Mouse (Mus musculus) adrenal gland, postnatal 10 days (tissue): ENCODE data around the gene Bcdin3d. TPM values are rescaled to one million over a fixed set of nuclear protein-coding genes. Genes with fewer than 3 reads are reported as not detected.

Source experiments
- DNase-seq: peaks from one replicate; pipeline ENCODE4 v3.0.0; 2021; ENCODE audit warnings: mixed read lengths
- long read RNA-seq, 2 experiments: library from polyadenylated mRNA; stranded (forward); transcript quantifications; one replicate each; pipeline ENCODE4 v2.0.0; 2021
- total RNA-seq, 2 experiments: library from RNA; stranded (reverse); gene quantifications; 2 replicates each; pipeline ENCODE4 v1.2.3; 2021

The Bcdin3d gene
- 1 to 10 TPM; 6.0 to 6.5 TPM for total RNA-seq
- long read RNA-seq, experiment 1, full-length matches to known transcripts: 10 of 11 reads
- long read RNA-seq, experiment 1, partial matches to known transcripts: 0 of 11 reads
- long read RNA-seq, experiment 1, other reads (novel, unspliced or antisense): 1 of 11 reads
- long read RNA-seq, experiment 2, partial matches to known transcripts: 0 of 3 reads
- long read RNA-seq, experiment 2, other reads (novel, unspliced or antisense): 0 of 3 reads

GRCm38 (mm10) chr15:99474576-99474926 lies at the start of gene Bcdin3d:
Gene Bcdin3d, minus strand, starts transcription at chr15:99474730.
- DNase-seq: peak; percentile 93

GRCm38 (mm10) chr15:99520306-99520705 lies 45.8 kb upstream of the Bcdin3d start:
- DNase-seq: no peak

GRCm38 (mm10) chr15:99519626-99520025 lies 45.1 kb upstream of the Bcdin3d start:
- DNase-seq: no peak

- no peak for DNase-seq
Observed at GRCm38 (mm10) chr15:99517715-99518114, 43.2 kb upstream of the Bcdin3d start.

- no peak for DNase-seq
Observed at GRCm38 (mm10) chr15:99516715-99517114, 42.2 kb upstream of the Bcdin3d start.

GRCm38 (mm10) chr15:99511797-99512525 lies 37.4 kb upstream of the Bcdin3d start:
- no peak for DNase-seq

- no peak for DNase-seq
Observed at GRCm38 (mm10) chr15:99510621-99511020, 36.1 kb upstream of the Bcdin3d start.

- DNase-seq: no peak
Observed at GRCm38 (mm10) chr15:99509840-99510239, 35.3 kb upstream of the Bcdin3d start.

- peak; percentile 68 for DNase-seq
Observed at GRCm38 (mm10) chr15:99505324-99506095, 31.0 kb upstream of the Bcdin3d start.

- DNase-seq: no peak
Observed at GRCm38 (mm10) chr15:99503256-99503655, 28.7 kb upstream of the Bcdin3d start.

GRCm38 (mm10) chr15:99502311-99502831 lies 27.8 kb upstream of the Bcdin3d start:
- DNase-seq: peak; percentile 27

- DNase-seq: peak; percentile 37
Observed at GRCm38 (mm10) chr15:99501292-99502260, 27.0 kb upstream of the Bcdin3d start.

- DNase-seq: no peak
Observed at GRCm38 (mm10) chr15:99500320-99500719, 25.8 kb upstream of the Bcdin3d start.

- no peak for DNase-seq
Observed at GRCm38 (mm10) chr15:99499726-99500125, 25.2 kb upstream of the Bcdin3d start.

GRCm38 (mm10) chr15:99498781-99499180 lies 24.3 kb upstream of the Bcdin3d start:
- peak; percentile 82 for DNase-seq

GRCm38 (mm10) chr15:99498356-99498755 lies 23.8 kb upstream of the Bcdin3d start:
- no peak for DNase-seq

GRCm38 (mm10) chr15:99497527-99498242 lies 23.2 kb upstream of the Bcdin3d start:
- peak; percentile 90 for DNase-seq

- peak; percentile 67 for DNase-seq
Observed at GRCm38 (mm10) chr15:99497061-99497460, 22.5 kb upstream of the Bcdin3d start.

GRCm38 (mm10) chr15:99484745-99485144 lies 10.2 kb upstream of the Bcdin3d start:
- no peak for DNase-seq

- DNase-seq: no peak
Observed at GRCm38 (mm10) chr15:99475814-99476213, 1.3 kb upstream of the Bcdin3d start.
